Mouse (Mus musculus) CD4-positive, CD25-positive, alpha-beta regulatory T cell, adult 4 months (primary cell): ENCODE data around the gene Ttc28. TPM values are rescaled to one million over a fixed set of nuclear protein-coding genes. Genes with fewer than 3 reads are reported as not detected.

Experiments
- ATAC-seq: one replicate; pipeline ENCODE4 v1.8.0; 2017
- polyA plus RNA-seq, 2 experiments: library from polyadenylated mRNA; unstranded; fragments of 100-300 nt; shearing (Covaris generic); gene quantifications; one replicate each; pipeline ENCODE4 v1.2.1; 2017

Ttc28 gene
- polyA plus RNA-seq, 2 experiments from 2014 or later, result 4.1 to 4.4 TPM

DNA sequence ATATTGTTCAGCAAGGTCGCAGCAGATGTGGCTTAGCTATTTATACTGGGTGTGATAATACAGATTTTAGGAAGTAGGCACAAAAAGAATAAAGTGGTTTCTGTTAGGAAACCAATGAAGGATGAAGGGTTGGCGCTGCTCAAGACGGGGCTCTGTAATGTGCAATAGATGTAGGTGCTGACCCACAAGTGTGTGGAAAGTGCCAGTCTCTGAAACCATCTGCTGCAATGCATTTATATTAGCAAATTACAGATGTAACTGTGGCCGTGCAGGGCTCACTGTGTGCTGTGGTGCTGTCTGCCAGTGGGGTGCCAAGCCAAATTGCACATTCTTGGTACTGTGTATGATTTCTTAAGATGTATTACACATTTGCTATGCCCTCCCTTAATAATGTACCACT is 81.3 kb downstream of the Ttc28 start:
- ATAC-seq, result no peak

DNA sequence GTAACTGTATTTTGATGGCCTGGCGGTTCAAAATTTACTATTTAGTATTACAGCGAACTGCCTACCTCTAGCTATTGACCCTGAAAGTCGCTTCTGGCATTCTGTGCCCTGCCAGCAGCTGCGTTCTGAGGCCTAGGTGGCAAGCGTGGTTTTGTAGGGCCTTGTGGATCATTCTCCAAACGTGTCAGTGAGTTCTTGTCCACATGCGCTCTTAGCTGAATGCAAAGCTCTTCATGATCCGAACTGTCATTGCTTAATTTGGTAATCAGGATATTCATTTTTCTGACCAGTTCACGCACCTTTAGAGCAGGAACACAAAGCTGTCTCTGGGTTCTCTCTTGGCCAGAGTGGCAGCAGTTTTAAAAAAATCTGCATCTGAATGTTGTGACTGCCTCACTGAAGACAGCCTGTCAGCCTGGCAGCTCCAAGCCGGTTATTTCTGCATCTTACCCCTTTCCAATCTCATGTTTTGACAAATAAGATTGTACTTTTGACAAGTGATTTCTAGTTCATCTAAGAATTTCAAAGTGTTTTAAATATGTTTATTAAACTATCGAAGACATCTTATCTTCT is 88.0 kb downstream of the Ttc28 start:
- no peak for ATAC-seq

DNA sequence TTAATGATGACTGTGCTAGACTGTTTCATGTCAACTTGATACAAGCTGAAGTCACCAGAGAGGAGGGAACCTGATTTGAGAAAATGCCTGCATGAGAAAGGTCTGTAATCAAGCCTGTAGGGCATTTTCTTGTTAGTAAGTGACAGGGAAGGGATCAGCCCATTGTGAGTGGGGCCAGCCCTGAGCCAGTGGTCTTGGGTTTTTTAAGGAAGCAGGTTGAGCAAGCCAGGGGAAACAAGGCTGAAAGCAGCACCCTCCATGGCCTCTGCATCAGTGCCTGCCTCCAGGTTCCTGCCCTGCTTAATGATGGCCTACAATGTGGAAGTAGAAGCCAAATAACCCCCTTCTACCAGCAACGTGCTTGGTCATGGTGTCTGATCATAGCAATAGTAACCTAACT is 89.0 kb downstream of the Ttc28 start:
- no peak for ATAC-seq

DNA sequence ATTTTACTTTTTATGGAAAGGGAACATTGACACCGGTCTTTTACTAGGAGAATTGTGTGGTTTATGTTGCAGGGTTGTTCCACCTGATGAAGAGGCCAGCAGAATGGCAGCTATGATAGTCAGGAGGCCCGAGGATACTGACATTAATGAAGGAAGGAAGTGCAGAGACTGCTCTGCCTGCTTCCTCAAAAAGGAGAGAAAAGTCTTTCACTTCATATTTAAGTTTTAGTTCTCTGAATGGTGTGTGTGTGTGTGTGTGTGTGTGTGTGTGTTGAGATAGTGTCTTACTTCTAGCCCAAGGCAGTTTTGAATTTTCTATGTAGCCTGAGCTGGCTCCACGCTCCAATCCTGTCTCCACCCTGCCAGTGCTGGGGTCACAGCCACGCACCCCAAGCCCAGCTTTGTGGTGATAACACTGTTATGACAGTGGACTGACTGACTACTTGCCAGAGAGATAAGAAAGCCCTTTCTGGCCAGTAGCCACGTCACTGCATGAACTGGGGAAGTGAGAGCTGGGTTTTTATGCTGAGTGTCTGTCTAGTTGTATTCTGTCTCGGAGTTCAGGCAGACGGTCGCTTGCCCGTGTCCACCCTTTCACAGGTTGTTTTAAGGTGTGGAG is 90.7 kb downstream of the Ttc28 start:
- no peak for ATAC-seq

DNA sequence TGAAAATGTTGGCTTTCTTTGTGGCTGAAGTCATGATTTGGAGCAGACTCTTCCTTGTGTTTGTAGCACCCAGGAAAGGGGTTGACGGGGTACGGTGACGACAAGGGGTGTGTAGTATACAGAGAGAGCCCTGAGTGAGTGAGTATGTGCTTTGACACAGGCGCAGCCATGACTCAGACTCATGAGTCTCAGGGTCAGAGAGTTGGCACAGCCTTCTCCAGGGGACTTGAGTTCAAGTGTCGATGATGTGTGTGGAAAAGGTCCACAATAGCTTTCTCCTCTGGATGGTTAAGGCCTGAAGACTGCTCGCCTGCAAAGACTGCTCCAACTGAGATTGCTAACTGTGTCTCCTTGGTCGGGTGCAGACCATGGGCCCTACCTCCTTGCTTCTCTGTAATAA is 97.1 kb downstream of the Ttc28 start:
- no peak for ATAC-seq

DNA sequence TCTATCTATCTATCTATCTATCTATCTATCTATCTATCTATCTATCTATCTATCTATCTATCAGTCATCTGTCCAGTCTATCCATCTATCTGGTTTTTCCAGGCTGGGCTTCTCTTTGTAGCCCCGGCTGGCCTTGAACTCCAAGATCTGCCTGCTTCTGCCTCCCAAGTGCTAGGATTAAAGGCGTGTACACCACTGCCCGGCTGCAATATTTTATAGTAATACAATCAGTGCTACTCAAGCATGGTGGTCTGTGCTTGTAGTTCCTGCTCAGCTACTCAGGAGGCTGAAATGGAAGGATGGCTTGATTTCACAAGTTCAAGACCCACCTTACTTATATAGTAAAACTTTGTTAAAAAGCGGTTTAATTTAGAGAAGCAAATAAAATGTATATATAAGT is 98.2 kb downstream of the Ttc28 start:
- ATAC-seq, result no peak

DNA sequence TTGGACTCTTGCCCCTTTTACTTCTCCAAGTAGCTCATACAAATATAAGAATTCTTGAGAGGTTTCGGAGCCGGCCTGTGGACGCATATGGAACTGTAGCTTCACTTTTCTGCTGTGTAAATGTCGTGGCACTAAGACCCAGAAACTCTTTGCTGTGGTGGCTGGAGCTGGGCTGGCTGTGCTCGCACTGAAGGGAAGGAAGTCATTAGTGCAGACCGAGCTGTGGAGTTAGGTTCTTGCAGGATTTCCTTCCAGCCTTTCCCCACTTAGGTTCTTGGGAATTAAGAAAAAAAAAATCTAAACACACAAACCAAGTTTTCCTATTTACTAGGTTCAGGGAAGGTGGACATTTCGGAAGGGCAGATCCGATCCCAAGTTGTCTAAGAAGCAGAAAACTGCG is 98.9 kb downstream of the Ttc28 start:
- peak; percentile 79 for ATAC-seq

DNA sequence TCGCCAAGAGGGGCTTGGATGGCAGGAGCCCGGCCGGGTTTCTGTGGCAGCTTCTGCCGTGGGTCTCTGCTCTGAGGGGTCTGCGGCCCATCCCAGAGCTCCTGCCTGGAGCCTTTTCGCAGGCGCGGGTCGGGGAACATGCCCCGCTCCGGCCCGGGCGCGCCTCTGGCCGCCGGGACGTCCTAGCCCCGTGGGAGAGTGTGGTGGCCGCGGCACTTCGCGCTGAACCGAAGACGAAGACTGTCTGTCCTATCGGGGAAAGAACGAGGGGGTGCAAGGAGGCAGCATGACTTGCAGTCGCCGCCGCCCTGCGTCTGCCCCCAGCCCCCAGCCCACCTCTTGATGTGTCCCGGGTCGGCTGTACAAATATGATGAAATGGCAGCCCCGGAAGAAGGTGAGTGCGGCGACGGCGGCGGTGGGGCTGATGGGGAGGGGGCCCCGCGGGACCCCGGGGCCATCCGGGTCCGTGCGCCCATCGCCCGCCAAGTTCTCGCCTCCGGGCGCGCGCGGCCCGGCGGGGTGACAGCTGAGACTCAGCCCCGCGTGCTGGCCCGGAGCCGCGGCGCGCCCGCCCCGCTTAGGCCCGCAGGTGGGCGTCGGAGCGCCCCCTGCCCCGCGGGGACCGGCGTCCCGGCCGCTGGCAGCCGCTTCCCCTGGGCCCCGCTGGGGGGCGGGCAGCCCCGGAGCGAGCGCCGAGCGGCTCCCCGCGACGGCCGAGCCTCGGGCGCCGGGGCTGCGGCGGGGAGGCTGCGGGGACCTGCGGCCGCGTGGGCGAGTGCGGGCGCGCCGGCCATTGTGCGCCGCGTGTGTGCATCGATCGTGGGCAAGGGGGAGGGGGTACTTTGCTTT is 99.6 kb downstream of the Ttc28 start:
- peak; percentile 32 for ATAC-seq

DNA sequence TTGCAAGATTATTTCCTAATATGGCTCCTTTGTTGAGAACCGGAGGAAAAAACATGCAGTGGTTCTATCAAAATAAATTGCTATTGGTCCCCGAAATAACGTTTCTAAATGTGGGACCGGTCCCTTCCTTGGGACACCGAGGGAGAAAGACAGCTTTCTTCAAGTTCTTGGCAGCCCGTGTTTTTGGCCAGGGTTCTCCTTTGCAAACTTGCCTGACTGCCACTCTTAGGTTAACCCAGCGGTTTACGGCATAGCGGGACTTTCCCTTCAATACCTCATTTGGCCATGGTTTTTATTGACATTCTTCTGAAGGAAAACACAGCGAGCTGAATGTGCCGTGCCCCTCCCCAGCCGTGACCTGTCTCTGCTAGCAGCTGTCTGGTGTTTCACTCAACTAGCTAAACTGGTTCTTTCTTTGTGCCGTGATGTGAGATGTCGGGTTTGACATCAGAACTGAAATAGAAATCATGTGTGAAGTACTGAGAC is 100.3 kb downstream of the Ttc28 start:
- ATAC-seq, result peak; percentile 86

DNA sequence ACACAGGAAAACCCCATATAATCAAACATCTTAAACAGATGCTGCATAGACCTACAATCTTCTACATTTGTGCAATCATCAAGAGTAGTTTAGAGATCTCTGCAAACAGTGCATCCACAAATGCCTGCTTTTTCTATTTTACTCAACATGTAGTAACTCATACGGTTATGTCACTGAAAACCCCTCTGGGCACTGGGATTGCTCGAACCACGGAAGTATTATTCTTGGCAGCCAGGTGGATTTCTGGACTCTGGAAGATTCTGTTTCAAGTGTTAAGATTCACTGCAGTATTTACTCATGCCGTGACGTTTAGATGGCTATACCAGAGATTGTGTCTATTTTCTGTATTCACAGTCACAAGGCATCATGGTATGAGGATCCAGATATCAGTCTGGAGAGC is 101.0 kb downstream of the Ttc28 start:
- no peak for ATAC-seq

DNA sequence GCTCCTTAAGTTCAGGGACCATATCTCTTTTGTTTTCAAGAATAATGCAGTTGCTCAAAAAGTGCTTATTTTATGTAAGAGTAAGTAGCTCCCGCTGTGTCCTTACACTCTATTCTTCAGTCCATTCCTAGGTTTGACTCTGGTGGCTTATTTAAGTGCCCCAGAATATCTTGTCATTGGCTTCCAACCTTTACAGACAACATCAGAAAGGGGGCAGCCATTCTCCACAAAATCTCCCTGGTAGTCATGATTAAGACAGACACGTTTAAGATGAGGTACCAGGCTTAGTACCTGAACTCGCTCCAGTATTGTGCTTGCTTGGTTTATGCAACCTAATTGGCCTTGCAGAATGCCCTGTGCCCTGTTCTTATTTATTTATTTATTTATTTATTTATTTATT is 102.8 kb downstream of the Ttc28 start:
- no peak for ATAC-seq

DNA sequence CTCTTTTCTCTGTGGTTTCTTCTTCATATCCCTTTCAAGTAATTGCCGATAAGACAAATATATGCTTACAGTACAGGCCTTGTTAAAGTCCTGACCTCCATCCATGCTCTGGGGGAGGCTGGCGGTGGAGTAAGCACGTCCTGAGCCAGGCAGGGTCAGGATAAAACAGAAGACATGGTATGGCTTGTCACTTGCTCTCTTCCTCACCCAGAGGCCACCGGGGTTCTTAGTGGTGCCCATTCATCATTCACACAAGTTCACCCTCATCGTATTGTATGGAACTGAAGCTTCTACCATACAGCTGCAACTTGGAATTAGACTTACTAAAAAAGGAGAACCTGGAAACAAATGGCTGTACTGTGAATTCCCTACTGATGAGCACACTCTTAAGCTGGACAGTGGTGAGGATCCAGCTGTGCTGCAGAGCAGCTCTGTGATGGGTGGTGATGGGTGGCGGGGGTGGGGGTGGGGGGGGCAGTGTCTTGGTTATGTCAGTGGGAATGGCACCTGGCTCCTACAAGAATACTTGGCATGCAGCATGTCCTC is 104.6 kb downstream of the Ttc28 start:
- ATAC-seq, result no peak

DNA sequence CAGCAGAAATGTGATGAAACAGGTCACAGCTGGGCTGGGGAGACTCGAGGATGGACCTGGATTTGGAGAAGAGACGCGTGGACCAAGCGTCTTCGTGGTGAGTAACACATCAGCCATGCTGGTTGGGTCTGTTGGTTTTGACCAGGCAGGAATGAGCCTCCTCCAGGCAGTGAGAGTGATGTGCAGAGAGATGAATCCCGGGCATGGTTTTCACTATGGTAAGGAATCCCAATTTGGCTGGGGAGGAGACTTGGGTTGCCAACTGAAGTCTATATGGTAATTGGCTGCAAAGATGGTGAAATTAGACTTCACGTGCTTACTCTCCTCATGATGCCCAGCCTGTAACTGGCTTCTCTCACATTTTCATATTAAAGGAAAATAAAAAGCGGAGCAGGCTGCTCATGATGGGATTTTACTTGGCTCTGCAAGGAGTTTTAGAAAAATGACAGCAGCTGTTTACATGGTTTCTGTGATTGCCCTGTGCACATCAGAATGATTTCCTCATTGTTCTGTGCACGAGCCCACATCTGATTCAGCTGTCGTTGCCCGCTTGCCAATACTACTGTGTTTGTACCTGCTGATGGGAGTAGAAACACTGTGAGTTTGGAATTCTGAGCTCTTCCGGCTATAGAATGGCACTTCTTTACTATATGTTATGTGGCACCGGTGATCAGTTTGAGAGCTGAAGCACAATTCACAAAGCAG is 117.4 kb downstream of the Ttc28 start:
- no peak for ATAC-seq

DNA sequence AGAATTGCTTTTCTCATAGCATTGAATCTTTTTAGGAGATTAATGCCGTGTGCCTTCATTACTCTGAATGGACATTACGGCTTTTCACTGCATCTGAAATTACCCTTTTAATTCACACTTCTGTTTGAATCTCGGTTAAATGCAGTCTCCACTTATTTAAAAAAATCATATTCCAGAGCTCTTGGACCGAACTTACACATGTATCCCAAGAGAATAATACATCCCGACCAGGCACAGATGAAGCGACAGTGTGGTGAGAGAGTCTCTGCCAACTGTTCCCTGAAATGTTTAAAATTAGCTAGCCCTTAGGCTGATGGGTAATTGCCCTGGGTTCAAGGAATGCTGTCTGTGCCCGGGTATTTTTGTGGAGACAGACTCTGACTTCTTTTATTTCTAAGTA is 118.1 kb downstream of the Ttc28 start:
- ATAC-seq, result no peak

DNA sequence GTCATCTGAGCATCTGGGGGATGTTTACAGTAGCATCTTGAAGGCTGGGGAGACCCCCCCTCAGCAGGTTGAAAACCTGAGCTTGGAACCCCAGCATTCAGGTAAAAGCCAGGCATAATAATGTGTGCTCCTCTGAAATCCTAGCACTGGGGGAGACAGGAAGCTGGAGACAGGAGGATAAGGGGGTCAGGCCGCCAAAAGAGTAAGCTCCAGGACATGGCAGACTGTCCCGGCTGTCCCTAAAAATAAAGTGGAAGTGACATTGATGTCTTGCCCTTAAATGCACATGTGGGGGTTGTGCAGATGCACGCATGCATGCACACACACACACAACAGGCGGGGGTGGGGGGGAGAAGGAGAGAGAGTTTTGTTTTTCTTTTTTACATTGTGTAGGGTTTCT is 118.7 kb downstream of the Ttc28 start:
- ATAC-seq, result no peak

DNA sequence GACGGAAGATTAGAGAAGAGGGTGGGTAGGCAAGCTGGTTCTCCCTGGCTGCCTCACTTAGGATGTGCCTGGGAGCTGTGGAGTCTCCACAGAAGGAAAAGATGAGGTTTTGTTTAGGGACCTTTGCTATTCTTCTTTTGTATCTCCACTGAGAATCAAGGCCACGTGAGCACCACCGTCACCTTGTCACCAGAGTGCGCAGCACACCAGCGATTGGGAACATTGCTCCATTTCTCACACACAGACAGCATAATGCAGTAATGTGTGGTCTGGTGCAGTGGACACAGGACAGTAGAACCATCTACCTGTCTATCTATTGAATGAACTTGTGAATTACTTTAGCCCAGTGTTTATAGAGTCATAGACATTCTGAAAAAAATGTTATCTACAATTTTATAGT is 121.3 kb downstream of the Ttc28 start:
- no peak for ATAC-seq

DNA sequence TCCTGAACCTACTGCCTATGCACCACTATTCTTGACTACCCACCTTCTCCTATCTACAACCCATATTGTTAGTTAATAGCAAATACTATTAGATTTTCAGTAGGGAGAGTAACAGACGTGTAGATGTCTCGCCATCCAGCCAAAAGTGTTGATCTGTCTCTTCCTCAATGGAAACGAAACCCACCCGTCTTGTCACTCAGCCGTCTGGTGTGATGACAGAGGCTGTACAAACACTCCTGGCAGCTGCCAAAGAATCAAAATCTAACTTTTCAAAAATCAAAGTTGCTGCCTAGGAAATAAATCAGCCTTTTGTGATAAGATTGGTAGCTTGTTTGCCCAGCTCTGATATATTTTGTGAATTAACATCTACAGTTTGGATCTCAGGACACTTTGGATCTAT is 123.6 kb downstream of the Ttc28 start:
- no peak for ATAC-seq

DNA sequence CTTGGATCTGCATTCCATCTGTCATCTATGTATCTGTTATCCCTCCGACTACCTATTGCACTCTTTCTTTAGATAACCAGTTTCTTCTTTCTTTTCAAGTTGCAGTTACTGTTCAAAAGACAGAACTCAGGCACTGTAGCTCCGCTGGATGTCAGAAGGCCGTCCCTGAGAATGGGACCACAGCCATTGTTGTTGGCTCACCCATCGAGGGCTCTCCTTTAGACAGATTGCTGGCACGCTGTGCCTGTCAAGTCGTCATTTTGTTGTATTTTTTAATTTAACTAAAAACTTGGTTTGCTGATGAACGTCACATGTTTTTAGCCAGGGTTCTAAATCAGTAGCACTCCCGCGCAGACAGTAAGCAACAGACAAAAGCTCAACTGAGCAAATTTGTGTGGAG is 124.1 kb downstream of the Ttc28 start:
- ATAC-seq, result no peak

DNA sequence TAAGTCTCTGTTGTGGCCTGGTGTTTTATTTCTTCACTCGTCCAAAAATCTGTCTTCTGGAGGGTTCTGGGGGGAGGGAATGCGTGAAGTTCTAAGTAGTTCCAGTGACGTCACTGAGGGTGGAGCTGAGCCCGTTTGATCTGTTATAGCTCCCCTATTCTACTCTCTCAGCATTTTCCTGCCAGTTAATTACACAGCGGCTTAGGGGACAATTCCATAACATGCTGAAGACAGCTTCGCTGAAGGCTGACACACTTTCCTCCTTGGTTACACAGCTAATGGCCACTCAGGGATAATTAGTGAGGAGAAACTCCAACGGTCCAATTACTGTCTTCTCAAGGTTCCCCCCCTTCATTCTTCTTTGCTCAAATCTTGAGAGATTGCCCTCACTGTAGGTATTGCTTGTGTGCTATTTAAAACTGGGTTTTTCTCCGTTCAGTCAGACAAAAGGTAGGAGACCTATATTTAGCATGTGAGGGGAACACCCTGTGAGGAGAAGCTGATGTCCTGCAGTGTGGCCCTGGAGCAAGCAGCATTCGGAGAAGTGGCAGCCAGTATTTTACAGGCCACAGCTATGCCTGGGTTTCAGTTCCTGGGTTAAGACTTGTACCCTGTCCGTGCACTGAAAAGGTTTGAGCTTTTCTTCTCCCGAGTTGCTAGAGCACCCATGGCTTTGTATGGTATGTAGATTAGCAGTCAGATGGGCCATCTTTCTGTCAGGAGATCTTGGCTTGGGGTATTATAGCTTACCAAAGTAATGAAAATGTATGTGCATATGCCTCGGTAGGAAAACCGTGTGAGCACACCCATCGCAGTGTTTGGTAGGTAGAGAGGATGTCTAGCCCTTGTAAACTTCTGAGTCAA is 126.9 kb downstream of the Ttc28 start:
- ATAC-seq, result no peak

DNA sequence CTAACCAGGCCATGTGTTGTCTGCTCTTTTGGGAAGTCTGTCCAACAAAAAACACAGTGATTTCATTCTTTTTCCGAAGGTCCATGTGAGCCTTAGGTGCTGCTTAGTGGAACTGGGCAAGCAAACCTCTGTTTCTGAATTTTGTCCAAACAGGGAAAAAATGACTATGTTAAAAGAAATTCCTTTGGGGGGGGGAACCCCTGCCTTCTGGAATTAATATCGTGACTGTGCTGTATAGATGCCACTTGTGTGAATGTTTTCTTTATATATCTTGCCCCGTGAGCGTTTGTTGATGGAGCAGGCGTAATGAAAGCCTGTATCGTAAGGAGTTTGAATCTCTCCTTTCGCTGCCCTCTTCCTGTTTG is 127.5 kb downstream of the Ttc28 start:
- no peak for ATAC-seq

DNA sequence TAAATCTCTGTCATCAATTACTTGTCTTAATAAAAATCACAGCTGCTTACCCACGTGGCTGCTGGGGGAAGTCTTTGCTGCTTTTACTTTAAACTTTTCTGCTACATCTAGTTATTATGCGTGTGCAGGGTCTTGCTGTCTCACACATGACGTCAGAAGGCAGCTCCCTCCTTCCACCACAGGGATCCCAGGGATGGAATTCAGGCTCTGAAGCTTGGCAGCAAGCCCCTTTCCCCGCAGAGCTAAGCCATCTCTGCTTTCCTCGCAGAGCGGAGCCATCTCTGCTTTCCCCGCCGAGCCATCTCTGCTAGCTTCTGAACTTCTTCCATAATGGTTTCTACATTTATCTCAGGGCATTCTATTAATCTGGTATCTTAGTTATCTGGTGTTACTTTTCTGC is 128.3 kb downstream of the Ttc28 start:
- ATAC-seq, result no peak

DNA sequence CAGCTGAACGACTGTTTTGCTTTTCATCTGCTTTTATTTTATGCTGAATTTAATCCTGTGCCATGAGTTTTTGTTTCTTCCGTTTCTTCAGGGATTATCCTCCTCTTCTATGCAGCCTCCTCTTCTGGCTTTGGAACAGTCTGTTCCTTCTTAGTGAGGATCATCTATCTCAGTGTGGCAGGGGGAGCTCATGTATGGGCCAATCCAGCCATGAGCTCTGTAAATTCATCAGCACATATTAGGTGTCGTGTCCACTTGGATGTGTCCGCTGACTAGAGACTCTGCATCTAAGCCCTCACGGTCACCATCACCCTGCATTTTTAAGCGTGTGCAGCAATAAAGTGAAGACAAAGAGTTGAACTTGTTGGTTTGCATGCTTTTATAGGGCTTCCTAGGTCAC is 128.8 kb downstream of the Ttc28 start:
- ATAC-seq, result no peak
